Mouse (Mus musculus) midbrain, embryonic 14.5 days (tissue): ENCODE results near the gene Bglap3. TPM values are rescaled to one million over a fixed set of nuclear protein-coding genes. Genes with fewer than 3 reads are reported as not detected.
A peak's percentile ranks its signal among the peaks of the same experiment; 100 is the strongest.
"Not testable (repeated sequence)": the region's sequence is repeated elsewhere in the genome, so short reads cannot be mapped to it uniquely, and the experiment has no call there.

ENCODE experiments used
- ATAC-seq: fragments of 200-750 bp; cut with Nextera tagmentation; 2 replicates; pipeline ENCODE4 v1.8.0; 2017; ENCODE audit warnings: moderate number of reproducible peaks, moderate library complexity; ENCODE audit not compliant: low FRiP score, low TSS enrichment
- DNase-seq: peaks from one replicate; pipeline ENCODE4 v3.0.0-alpha.2; 2015
- H3K27ac ChIP-seq: fragments of 300-500 bp; sonication (generic); replicated peaks from 2 replicates; pipeline ENCODE4 v1.5.1; 2014; ENCODE audit warnings: mild to moderate bottlenecking, low read depth, low read length, moderate library complexity
- H3K27me3 ChIP-seq: fragments of 300-500 bp; sonication (generic); 2 replicates; pipeline ENCODE4 v1.6.1; 2014; ENCODE audit warnings: low read length, control low read depth, mixed read lengths; ENCODE audit not compliant: control insufficient read depth, insufficient read depth
- H3K36me3 ChIP-seq: fragments of 300-500 bp; sonication (generic); 2 replicates; pipeline ENCODE4 v1.6.1; 2014; ENCODE audit warnings: low read length, control low read depth; ENCODE audit not compliant: control insufficient read depth, insufficient read depth
- H3K4me1 ChIP-seq: fragments of 300-500 bp; sonication (generic); 2 replicates; pipeline ENCODE4 v1.6.1; 2014; ENCODE audit warnings: mild to moderate bottlenecking, antibody characterized with exemption, low read length, control low read depth; ENCODE audit not compliant: control insufficient read depth, insufficient read depth
- H3K4me2 ChIP-seq: fragments of 300-500 bp; sonication (generic); 2 replicates; pipeline ENCODE4 v1.6.1; 2014; ENCODE audit warnings: mild to moderate bottlenecking, low read length, moderate library complexity
- H3K4me3 ChIP-seq: fragments of 300-500 bp; sonication (generic); replicated peaks from 2 replicates; pipeline ENCODE4 v1.5.1; 2014; ENCODE audit warnings: low read depth, low read length
- H3K9ac ChIP-seq: fragments of 300-500 bp; sonication (generic); replicated peaks from 2 replicates; pipeline ENCODE4 v1.6.1; 2014; ENCODE audit warnings: mild to moderate bottlenecking, low read length, moderate library complexity
- H3K9me3 ChIP-seq: fragments of 300-500 bp; sonication (generic); 2 replicates; pipeline ENCODE4 v1.6.1; 2016; ENCODE audit warnings: low read length, control low read depth, mixed read lengths; ENCODE audit not compliant: control insufficient read depth
- WGBS: fragments of 180-500 bp; shearing (Covaris S2); extraction: QIAGEN DNeasy Blood & Tissue Kit; methylation state at CpG from one replicate; pipeline ENCODE4 v1.1.7; 2014; 5-methylcytosine and 5-hydroxymethylcytosine counted together
- polyA plus RNA-seq: library from polyadenylated mRNA; unstranded; fragments of >200 nt; fragmentation: Nextera tagmentation; extraction: Ambion mirVana; gene quantifications from 2 replicates; pipeline ENCODE4 v1.2.1, GENCODE M21; 2014

Bglap3 gene
- polyA plus RNA-seq, 1 experiment from 2014 or later = not detected

- Histone ChIP-seq H3K36me3 (no peaks in the 10 kb centered on the region), H3K4me2 (no peak overlapping the region), H3K4me1 (no peaks in the 10 kb centered on the region), H3K27me3 (no peaks in the 10 kb centered on the region), H3K27ac (no peak overlapping the region), H3K9me3 (no peaks in the 10 kb centered on the region), H3K9ac (no peak overlapping the region), H3K4me3 (no peak overlapping the region)
- DNase-seq = no peak
- WGBS = 92% methylated on average over 9 of the region's 9 CpGs
- no peak for ATAC-seq
Measured at GRCm38 (mm10) chr3:88393776-88394375, 21.3 kb upstream of the Bglap3 start.

- 81% methylated on average over 5 of the region's 5 CpGs for WGBS
- H3K27me3 ChIP-seq = no peaks in the 10 kb centered on the region
- 0 out of 2 replicates have a peak, but pooled peaks cover 2% of the 10 kb centered on the region for H3K4me1 ChIP-seq
- no peaks in the 10 kb centered on the region for H3K9me3 ChIP-seq
- DNase-seq = no peak
- no peaks in the 10 kb centered on the region for H3K36me3 ChIP-seq
- ATAC-seq = no peak
- H3K9ac ChIP-seq = no peak within 1 kb of the TSS
- H3K27ac ChIP-seq = no peak within 1 kb of the TSS
- no peak within 1 kb of the TSS for H3K4me3 ChIP-seq
- H3K4me2 ChIP-seq = no peak within 1 kb of the TSS
Measured at GRCm38 (mm10) chr3:88384364-88384763, 11.8 kb upstream of the Bglap3 start, which contains the start of gene Bglap. Gene Bglap, minus strand, starts transcription at chr3:88384464.

GRCm38 (mm10) chr3:88382383-88382782 lies 9.8 kb upstream of the Bglap3 start:
- not testable (repeated sequence) for H3K4me3 ChIP-seq, H3K4me1 ChIP-seq, ATAC-seq, H3K4me2 ChIP-seq, H3K27me3 ChIP-seq, H3K36me3 ChIP-seq, DNase-seq, H3K27ac ChIP-seq, H3K9ac ChIP-seq, H3K9me3 ChIP-seq
- 11% methylated on average over 1 of the region's 7 CpGs for WGBS

GRCm38 (mm10) chr3:88381389-88382315 lies 9.1 kb upstream of the Bglap3 start:
- not testable (repeated sequence) for H3K9ac ChIP-seq, H3K27me3 ChIP-seq, H3K4me1 ChIP-seq, H3K9me3 ChIP-seq, H3K36me3 ChIP-seq
- DNase-seq (peak; percentile 79), ATAC-seq (peak; percentile 82)
- Histone ChIP-seq H3K4me2 (peak overlapping the region; percentile 45), H3K4me3 (peak overlapping the region; percentile 22), H3K27ac (peak overlapping the region; percentile 77)
- 7% methylated on average over 17 of the region's 22 CpGs for WGBS

- H3K4me3 ChIP-seq, H3K36me3 ChIP-seq, H3K4me1 ChIP-seq, H3K9ac ChIP-seq, H3K9me3 ChIP-seq, H3K4me2 ChIP-seq, DNase-seq, H3K27me3 ChIP-seq, H3K27ac ChIP-seq, ATAC-seq: not testable (repeated sequence)
- WGBS = 84% methylated on average over 5 of the region's 5 CpGs
Measured at GRCm38 (mm10) chr3:88378599-88378998, 6.1 kb upstream of the Bglap3 start, which contains the start of gene Bglap2. Gene Bglap2, minus strand, starts transcription at chr3:88378699.

GRCm38 (mm10) chr3:88376644-88377043 lies 4.1 kb upstream of the Bglap3 start:
- H3K36me3 ChIP-seq, H3K9ac ChIP-seq, H3K4me3 ChIP-seq, H3K27ac ChIP-seq, H3K9me3 ChIP-seq, H3K4me1 ChIP-seq, H3K27me3 ChIP-seq: not testable (repeated sequence)
- ATAC-seq (peak; percentile 37; the same call in 1 of the 2 replicates), DNase-seq (peak; percentile 9)
- H3K4me2 ChIP-seq = peak overlapping the region; percentile 19; the same call in 1 of the 2 replicates
- WGBS = 25% methylated on average over 5 of the region's 7 CpGs

- H3K4me1 ChIP-seq, H3K36me3 ChIP-seq, H3K27me3 ChIP-seq, H3K9me3 ChIP-seq, H3K9ac ChIP-seq, H3K4me3 ChIP-seq: not testable (repeated sequence)
- Histone ChIP-seq H3K27ac (0 out of 2 replicates have a peak overlapping the region, but pooled peaks have one; percentile 38), H3K4me2 (peak overlapping the region; percentile 19; the same call in 1 of the 2 replicates)
- peak; percentile 66 for DNase-seq
- ATAC-seq = peak; percentile 72
- 10% methylated on average over 19 of the region's 19 CpGs for WGBS
Measured at GRCm38 (mm10) chr3:88375750-88376626, 3.4 kb upstream of the Bglap3 start.

- H3K9ac ChIP-seq = not testable (repeated sequence)
Measured at GRCm38 (mm10) chr3:88368511-88368910, 4.0 kb downstream of the Bglap3 start.

More at GRCm38 (mm10) chr3:88368511-88368910, 4.0 kb downstream of the Bglap3 start:
- not testable (repeated sequence) for H3K27me3 ChIP-seq, H3K4me3 ChIP-seq, H3K36me3 ChIP-seq, ATAC-seq, H3K4me2 ChIP-seq, H3K9me3 ChIP-seq, DNase-seq, H3K4me1 ChIP-seq, H3K27ac ChIP-seq
- 91% methylated on average over 7 of the region's 7 CpGs for WGBS
